Mouse (Mus musculus) retina, adult 2 months (tissue): Measurements from ENCODE around the gene Tifab.
A peak's percentile ranks its signal among the peaks of the same experiment; 100 is the strongest.

ENCODE experiments used
- DNase-seq: peaks from one replicate; pipeline ENCODE4 v3.0.0-alpha.2; 2012; ENCODE audit warnings: low read depth, low spot score

Tifab gene

GRCm38 (mm10) chr13:56142382-56143150 is 36.1 kb downstream of the Tifab start:
- DNase-seq, result no peak

GRCm38 (mm10) chr13:56139167-56139751 is 39.4 kb downstream of the Tifab start:
- DNase-seq, result no peak

- no peak for DNase-seq
Observed at GRCm38 (mm10) chr13:56136200-56136599, 42.5 kb downstream of the Tifab start, which contains the start of gene H2afy. H2afy (minus strand) TSS chr13:56136361.

- peak; percentile 72 for DNase-seq
Observed at GRCm38 (mm10) chr13:56135231-56136052, 43.2 kb downstream of the Tifab start.

- no peak for DNase-seq
Observed at GRCm38 (mm10) chr13:56134631-56135181, 44.0 kb downstream of the Tifab start.

GRCm38 (mm10) chr13:56134031-56134430 is 44.7 kb downstream of the Tifab start:
- no peak for DNase-seq

- peak; percentile 33 for DNase-seq
Observed at GRCm38 (mm10) chr13:56132941-56133340, 45.7 kb downstream of the Tifab start.

GRCm38 (mm10) chr13:56132326-56132936 is 46.3 kb downstream of the Tifab start:
- no peak for DNase-seq

- no peak for DNase-seq
Observed at GRCm38 (mm10) chr13:56130544-56130943, 48.1 kb downstream of the Tifab start.

GRCm38 (mm10) chr13:56129578-56129977 is 49.1 kb downstream of the Tifab start:
- DNase-seq, result no peak

GRCm38 (mm10) chr13:56129014-56129413 is 49.7 kb downstream of the Tifab start:
- DNase-seq, result no peak

- no peak for DNase-seq
Observed at GRCm38 (mm10) chr13:56125632-56126031, 53.1 kb downstream of the Tifab start.
